Mouse (Mus musculus): ENCODE results near the gene Mat2a.
"Not testable (repeated sequence)": the region's sequence is repeated elsewhere in the genome, so short reads cannot be mapped to it uniquely, and the experiment has no call there.

Gene Mat2a

GRCm38 (mm10) chr6:72439355-72440185, at the start of gene Mat2a:
Gene Mat2a, minus strand, starts transcription at chr6:72439558.
- peak; percentile 91 to 94 for DNase-seq

DNA sequence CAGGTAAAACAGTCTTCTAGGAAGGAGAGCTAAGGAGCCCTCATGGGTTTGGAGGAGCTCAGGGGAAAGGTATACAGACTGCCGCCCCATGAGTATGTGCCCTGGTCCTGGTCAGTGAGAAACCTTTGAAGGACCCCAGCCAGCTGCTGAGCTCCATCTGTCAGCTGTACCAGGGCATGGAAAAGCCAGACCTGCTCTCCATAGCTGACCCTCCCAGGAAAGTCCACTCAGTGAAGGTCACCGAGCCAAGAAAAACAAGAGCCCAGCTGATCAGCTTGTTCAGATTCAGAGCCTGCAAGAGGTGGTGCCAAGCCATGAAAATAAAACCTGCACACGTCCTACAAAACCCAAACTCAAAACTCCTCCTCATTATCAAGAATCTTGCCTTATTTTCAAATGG, 49.5 kb upstream of the Mat2a start:
- DNase-seq = peak; percentile 60 to 71

DNA sequence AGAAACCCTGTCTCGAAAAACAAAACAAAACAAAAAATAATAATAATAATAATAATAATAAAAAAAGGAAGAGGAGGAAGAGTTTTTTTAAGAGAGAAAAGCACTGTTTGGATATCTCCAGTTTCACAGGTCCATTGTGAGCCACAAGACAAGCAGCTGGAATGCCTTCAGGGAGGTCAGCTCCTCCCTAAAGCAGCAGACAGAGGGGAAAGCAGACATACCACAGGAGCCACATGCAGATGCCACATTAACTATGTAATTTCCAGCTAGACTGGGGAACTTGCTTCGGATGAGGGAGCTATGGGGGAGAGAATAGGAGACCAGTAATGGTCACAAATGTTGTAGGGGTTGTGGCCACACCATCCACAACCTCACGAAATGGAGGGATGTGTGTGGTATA, 47.9 kb upstream of the Mat2a start:
- DNase-seq = no peak

DNA sequence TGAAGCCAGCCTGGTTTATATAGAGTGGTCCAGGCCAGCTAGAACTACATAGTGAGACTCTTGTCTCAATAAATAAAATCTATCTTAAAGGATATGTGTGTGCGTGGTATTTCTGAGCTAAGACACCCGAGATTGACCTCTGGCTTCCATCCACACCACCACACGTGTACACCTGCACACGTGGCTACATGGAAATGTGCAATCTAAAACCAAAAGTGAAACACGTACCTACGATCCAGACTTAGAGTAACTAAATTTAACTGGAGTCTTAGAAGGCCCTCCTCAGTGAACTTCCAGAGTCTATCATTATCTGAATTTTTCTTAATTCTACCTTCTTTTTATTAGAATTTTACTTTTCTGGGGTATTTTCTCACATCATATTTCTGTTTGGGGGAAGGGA, 46.9 kb upstream of the Mat2a start:
- DNase-seq = no peak

- no peak for DNase-seq
These were observed 45.5 kb upstream of the Mat2a start for GRCm38 (mm10) chr6:72484887-72485286.

- DNase-seq = no peak
These were observed 42.8 kb upstream of the Mat2a start for GRCm38 (mm10) chr6:72482156-72482555.

DNA sequence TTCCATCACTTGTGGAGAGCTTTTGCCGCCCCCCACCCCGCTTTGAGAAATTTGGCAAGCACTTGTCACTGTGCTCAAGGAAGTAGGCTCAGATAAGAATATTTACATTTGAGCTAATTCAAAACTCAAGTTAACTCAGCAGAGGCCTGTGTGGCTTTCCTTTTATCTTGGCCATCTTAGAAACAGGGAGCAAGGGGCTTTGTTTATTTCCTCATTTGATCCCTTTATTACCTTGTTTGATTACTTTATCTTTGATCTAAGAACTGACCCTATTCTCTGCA, 41.0 kb upstream of the Mat2a start:
- DNase-seq = no peak

- DNase-seq = no peak
These were observed 40.5 kb upstream of the Mat2a start for GRCm38 (mm10) chr6:72479645-72480421.

GRCm38 (mm10) chr6:72478691-72479090, 39.3 kb upstream of the Mat2a start:
- not testable (repeated sequence) for DNase-seq

GRCm38 (mm10) chr6:72477621-72478020, 38.3 kb upstream of the Mat2a start:
- DNase-seq = peak; percentile 63 to 72

GRCm38 (mm10) chr6:72476836-72477235, 37.5 kb upstream of the Mat2a start:
- DNase-seq = peak in 1 of 2 experiments; percentile 20

DNA sequence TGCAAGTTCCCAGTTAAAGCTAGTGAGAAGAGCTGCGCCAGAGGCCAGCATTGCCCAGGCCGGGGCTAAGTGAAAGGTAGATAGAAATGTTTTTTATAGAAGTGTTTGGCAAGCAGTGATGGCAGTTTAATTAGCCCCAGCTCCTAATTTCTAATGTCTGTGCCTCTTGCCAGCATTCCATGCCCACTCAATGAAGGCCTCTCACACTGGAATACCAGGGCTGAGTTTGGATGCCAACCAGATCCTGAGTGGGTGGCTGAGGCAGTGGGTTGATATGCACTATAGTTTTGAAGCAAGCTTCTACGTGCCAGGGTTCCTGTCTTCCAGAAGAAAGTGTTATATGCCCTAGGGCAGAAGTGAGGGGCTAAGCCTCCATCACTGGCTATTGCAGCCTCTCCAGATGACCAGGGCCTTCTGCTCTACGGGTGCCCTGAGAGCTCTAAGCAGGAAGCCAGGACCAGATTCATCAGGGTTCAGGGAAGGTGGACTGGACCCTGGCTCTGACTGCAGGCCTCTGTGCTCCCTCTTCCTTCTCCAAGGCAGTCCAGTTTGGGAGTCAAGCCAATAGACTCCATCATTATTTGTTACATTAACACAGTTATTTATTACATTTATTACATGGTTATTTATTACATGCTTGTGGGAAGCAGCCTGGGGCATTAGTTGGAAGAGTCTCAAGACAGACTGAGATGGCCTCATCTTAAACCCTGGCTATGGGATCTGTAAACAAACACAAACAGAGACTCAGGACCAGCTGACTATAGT, 36.0 kb upstream of the Mat2a start:
- peak; percentile 37 to 45 for DNase-seq

DNA sequence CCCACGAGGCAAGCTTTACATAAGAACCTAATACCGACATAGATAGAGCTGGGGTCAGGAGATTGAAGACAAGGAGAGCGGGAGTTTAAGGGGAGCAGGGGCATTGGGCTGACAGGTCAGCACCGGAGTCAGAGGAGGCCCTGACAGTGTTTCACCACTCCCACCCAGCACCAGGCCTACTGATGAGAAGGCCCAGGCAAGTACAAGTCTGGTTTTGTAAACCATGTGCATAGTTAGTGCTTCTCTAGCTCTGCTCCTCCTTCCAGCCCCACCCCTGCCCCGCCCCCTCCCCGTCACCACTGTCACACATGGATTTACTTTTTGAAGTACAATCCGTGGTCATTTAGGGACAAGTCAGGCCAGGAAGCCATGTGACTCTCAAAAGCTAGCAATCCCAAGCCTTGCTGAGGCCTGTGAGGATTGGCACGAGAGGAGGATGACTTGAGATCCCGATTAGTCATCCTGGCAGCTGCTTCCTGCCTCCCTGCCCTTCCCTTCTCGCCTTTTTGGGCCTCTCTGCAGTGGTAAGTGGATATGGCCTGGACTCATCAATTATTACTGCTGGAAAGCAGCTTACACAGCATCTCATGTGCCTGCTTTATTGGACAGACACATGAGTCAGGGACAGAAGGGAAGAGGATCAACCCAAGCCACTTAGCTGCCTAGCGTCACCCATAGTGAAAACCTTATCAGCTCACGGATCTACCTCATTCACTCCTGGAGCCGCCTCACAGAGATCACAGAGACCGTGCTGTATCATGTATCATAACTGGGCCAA, 34.1 kb upstream of the Mat2a start:
- peak; percentile 70 to 81 for DNase-seq

DNA sequence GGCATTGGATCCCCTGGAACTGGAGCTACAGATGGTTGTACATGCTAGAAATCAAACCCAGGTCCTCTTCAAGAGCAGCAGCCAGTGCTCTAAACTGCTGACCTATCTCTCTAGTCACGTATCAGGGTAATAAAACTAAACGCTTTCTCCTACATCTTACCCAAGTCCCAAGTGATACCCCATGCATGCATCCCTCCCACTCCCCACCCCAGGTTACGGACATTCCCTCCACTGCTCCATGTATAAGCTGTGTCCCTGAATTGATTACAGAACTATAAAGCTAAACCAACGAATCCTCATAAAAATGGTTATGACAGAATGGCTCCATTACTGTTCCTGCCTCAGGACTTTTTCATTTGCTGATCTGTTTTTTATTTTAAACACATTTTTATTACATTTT, 26.8 kb upstream of the Mat2a start:
- no peak for DNase-seq

GRCm38 (mm10) chr6:72465361-72466157, 26.2 kb upstream of the Mat2a start:
- DNase-seq = peak; percentile 79 to 89

DNA sequence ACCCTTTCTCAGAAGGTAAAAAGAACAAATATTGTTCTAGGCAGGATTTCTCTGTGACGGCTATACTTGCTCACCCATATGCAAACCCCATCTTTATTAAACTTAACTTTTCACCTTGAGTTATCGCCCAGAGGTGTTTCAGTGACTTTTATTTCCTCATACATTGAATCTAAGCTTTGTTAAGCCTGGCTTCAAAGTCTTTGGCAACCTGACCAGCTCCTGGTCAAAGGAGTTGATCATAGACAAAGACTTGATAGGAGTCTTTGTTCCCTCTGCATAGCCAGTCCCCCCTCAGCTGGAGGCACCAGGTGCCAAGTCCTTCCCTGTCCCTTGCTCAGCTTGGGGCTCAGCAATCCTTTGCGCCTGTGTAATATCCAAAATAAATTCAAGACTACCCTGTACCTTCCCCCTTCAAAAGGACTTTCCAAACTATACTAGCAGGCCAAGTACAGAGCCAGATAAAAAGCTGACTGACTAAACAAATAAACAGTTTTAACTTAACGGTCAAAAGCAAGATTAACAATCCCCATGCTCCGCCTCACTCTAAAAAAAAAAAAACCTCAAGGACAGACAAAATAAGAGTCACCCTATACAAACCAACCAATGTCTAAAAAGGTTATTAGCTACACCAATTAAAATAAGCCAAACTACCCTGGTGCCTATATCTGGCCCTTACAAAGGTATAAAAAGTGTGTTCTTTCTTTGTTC, 23.3 kb upstream of the Mat2a start:
- DNase-seq = not testable (repeated sequence)

DNA sequence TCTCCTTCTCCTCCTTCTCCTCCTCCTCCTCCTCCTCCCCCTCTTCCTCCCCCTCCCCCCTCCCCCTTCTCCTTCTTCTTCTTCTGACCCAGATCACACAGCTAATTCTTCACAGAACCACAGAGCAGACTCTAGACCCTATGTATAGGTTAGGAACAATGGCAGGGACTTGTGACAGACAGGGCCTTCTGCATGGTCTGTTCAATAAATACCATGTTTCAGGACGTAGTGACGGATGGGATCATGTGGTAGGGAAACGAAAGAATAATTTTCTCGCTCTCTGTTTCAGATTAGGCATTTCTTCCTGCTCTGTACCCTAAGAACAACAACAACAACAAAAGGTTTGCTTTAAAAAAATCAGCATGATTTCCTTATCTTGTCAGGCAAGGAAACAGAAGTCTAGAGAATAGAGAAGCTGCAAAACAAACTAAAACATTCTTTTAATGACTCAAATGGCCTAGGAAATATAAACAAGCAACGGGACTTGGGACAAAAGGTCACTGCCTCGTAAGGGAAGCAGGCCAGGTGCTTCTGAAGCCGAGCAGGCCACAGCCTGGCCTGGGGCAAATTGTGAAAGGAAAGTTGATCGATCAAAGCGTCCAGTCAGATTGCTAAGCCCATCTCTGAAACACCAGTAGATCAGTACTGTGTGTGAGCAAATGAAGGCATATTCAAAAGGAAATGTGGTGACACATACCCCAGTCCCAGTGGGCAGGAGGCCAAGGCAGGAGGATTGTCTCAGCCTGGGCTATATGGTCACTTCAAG, 20.9 kb upstream of the Mat2a start:
- DNase-seq = peak in 1 of 2 experiments; percentile 60

DNA sequence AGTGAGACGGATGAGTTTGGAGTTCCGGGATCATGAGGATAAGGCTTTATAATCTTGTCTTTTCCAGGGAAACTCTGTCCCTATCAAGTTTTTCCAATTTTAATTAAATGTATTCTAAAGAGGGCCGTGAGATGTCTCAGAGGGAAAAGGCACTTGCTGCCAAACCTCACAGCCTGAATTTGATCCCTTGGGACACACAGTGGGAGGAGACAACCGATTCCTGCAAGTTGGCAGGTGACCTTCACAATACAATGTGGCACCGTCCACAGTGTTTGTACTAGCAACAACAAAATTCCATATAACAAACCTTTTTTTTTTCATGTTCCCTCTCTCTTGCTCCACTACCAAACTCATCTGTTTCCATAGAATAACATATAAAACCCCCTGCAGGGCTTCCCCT, 19.6 kb upstream of the Mat2a start:
- DNase-seq = no peak

DNA sequence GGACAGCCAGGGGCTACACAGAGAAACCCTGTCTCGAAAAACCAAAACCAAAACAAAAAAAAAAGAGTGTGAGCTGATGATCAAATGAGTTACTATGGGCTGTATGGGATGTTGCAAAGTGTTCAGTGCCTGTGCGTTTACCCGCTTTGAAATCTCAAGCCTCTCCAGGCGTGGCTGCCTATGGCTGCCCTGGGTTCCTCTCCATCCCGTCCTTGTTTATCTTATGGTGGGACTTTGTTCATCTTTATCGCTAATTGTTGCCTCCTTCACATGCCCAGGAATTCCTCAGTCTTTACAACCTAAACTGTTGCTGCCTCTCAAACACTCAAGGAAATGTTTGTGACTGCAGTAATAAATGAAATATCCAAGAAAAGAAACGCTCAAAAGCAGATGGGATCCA, 19.1 kb upstream of the Mat2a start:
- DNase-seq = no peak

DNA sequence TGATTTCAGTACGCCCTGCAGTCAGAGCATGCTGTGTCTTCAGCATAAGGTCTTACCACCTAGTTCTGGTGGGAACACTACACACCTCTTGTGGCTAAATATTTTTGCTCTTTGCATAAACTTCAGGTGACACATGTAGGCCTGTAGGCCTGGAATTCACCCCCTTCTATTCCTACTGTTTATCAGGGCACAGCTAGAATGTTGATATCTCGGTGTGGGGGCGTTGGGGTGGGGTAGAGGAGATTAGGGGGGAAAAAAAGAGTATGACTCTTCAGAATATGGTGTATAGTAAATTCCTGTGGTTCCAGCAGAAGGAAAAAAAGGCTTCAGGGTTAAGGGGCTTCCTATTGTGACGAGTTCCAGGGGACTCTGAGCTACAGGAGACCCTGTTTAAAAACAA, 17.2 kb upstream of the Mat2a start:
- DNase-seq = no peak
